Mouse (Mus musculus) mouse embryonic stem cell (cell line): Measurements from ENCODE around the gene Cemip.
"Not testable (repeated sequence)": the region's sequence is repeated elsewhere in the genome, so short reads cannot be mapped to it uniquely, and the experiment has no call there.

Experiments
- in situ Hi-C, 2 experiments: fragments of 300-500 bp; cut with MboI; formaldehyde crosslinking; loops; 1 replicate in 1 of 2; 3 replicates in 1 of 2; pipeline ENCODE4 v1.14.3; 2019 to 2020; ENCODE audit warnings: low sequenced_read_pairs in 2 of 2, low pct_unique_long_range_greater_than_20kb in 1 of 2, mixed read lengths in 1 of 2; ENCODE audit not compliant: unreplicated experiment in 1 of 2

The Cemip gene

DNA sequence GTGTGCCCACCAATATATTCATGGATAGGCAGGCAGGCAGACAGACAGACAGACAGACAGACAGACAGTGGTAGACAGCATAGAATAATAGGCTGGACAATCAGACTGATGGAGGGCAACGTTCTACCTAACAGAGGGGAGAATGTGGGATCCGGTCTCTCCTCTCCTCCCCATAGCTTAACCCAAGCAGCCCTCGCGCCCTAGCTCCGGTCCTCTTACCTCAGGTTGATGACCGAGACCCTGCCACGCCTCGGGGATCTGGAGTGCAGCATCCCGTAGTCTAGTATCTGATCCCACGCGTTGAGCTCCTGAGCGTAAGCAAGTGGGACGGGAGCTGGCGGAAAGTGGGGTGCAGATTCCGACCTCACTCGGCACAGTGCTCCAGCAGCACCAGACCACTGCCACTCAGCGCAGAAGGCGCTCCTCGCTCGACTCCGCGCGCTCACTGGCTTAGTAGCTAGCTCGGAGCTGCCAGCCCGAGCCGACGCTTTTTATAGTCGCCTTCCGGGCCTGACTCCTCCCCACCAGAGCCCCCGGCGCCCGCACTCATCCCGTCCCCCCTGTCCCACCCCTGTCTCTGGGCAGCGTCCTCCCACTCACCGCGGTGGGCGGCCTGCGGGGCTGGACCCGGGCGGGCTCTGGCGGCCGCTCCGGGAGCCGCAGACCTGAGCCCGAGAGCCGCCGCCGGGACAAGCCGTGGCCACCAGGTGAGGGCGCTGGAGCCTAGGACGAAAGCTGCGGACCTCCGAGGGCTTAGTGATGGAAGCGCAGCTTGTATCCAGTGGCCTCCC, at the start of gene Cemip:
Gene Cemip, minus strand, starts transcription at position 464 of the 791 bp plus-strand sequence.
- in situ Hi-C loops, result loop anchor here (5.0 to 10.0 kb wide), 5 partner anchors 169 to 271 kb away; no protein-coding TSS in a partner anchor

DNA sequence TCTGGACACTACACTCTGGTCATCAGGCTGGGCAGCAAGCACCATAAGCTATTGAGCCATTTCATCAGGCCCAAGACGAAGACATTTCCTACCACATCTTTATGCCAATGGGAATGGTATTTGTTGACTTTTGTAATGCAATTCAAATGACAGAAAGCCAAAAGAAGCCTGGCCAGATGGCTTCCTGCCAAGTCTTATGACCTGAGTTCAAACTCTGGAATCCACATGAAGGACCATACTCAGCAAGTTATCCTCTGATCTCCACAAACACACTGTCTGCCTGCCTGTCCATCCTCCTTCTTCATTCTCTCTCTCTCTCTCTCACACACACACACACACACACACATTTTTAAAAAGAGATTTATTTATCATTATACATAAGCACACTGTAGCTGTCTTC, 46.4 kb upstream of the Cemip start:
- in situ Hi-C loops, result no loop called here

GRCm38 (mm10) chr7:84131736-84132135, 45.4 kb upstream of the Cemip start:
- in situ Hi-C loops, result no loop called here

DNA sequence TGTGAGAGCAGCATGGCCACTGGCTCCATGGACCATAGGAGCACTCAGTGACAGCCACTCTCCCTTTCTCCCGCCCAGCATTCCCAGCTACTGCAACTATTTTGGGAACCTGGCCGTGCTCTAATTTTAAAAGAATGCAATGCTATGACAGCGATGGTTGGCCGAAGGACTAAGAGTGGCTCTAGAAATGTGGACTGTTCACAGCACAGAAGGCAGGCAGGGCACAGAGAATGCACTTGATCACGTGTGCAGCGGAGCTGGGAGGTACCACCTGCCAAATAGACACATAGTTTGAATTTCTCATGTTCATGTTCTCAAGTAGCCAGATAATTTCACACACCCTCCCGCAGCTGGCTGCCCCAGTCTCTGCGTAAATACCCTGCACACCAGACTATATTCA, 42.4 kb upstream of the Cemip start:
- in situ Hi-C loops, result no loop called here

- in situ Hi-C loops, result no loop called here
These were observed 39.4 kb upstream of the Cemip start for GRCm38 (mm10) chr7:84125730-84126129.

DNA sequence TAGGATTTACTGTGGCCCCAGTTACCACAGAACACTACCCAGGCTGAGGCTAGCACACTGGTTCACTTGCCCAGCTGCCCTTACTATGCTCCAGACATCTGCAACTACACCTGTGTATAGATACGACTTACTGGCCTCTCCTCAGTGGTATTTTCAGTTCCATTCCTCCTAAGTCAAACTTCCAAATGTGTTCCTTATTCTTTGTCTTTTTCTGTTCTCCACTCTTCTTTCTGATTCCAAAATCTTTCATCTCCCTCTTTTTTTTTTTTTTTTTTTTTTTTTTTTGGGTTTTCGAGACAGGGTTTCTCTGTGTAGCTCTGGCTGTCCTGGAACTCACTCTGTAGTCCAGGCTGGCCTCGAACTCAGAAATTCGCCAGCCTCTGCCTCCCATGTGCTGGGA, 37.3 kb upstream of the Cemip start:
- in situ Hi-C loops, result not testable (repeated sequence)

DNA sequence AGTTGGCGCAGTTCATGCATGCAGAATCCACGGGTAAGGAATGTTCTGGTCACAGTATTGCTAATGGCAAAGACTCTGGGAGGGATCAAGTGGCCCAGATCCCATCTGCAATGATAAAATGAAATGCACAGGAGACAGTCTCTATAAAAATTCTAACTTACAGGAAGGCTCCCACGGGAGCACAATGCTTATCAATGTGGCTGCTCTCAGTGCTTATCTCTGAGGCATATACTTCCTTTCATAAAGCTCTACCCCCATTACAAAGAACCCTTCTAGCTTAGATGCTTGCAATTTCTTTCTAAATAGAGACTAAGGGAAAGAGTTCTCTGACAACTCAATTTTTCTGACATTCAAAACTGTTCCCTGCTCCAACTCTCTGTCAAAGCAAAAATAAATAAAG, 35.5 kb upstream of the Cemip start:
- in situ Hi-C loops, result no loop called here

DNA sequence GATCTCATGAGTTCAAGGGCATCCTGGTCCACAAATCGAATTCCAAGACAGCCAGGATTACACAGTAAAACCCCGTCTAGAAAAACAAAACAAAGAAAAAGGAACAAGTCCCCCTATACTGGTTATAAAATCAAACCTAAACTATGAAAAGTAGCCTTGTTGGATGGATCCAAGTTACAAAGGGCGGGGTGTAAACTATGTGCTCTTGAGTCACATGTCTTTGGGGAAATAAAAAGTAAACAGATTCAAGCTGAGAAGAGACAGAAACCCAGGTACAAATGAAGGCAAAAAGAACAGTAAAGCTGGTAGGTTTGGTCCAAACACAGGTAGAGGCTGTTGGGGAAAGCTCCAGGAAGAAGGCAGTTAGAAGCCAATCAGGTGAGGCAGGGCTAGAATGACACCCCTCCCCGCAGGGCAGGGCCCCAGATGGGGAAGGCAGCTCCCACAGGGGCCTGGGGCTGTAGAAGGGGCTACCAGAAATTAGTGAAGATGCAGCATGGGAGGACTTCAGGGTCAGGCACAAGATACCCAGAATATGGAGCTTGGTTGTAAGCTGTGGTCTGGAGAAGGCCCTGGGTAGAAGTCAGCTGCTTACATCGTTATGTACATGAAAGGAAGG, 33.9 kb upstream of the Cemip start:
- in situ Hi-C loops, result no loop called here

GRCm38 (mm10) chr7:84119216-84120105, 33.2 kb upstream of the Cemip start:
- in situ Hi-C loops, result no loop called here

- in situ Hi-C loops, result no loop called here
These were observed 31.3 kb upstream of the Cemip start for GRCm38 (mm10) chr7:84117543-84118122.

GRCm38 (mm10) chr7:84116621-84117542, 30.6 kb upstream of the Cemip start:
- in situ Hi-C loops, result no loop called here

GRCm38 (mm10) chr7:84115385-84115784, 29.1 kb upstream of the Cemip start:
- in situ Hi-C loops, result no loop called here

DNA sequence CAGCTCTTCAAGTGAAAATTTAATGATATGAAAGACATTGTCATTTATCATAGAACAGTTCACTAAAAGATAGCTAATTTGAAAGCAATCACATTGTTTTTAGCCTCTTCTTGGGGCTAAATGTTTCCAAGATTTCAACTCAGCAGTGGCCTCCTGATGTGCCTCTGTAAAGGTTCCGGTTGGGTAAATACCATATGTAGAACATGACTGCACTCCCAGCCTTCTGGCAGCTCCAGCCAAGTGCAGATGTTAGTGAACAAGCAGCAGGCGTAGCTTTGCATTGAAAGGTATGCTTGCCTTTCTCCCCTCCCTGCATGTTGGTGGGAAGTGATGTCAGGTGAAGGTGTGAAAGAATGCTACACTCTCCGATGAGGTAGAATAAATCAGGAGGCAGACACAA, 28.5 kb upstream of the Cemip start:
- in situ Hi-C loops, result no loop called here

GRCm38 (mm10) chr7:84113035-84113390, 26.7 kb upstream of the Cemip start:
- in situ Hi-C loops, result no loop called here

DNA sequence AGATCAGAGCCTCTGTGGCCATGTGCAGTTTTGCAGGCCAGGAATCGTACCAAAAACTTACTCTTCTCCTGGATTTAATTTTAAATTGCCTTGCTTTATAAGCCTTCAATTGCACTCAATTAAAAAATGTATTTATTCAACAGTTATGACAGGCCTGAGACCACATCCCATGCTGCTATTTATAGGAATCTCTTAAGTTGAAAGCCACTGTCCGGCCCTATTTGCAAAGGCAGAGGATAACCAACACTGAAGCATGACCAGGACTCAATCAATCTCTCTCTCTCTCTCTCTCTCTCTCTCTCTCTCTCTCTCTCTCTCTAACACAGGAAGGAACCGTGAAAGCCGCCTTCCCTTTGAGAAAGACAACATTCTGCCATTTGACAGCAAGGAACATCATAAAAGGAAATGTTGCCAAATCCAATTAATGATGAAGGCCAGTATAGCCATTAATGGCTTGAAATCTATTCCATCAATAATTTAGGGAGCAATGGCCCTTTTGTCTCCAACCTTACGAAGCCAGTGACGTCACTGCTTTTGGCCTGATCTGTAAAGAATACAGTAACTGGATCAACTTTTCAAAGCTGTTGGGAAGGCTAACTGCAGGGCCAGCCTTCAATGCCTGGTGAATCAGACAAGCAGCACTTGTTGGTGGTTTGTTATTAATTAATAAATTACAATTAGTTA, 26.2 kb upstream of the Cemip start:
- in situ Hi-C loops, result no loop called here

- in situ Hi-C loops, result no loop called here
These were observed 25.5 kb upstream of the Cemip start for GRCm38 (mm10) chr7:84111716-84112350.

DNA sequence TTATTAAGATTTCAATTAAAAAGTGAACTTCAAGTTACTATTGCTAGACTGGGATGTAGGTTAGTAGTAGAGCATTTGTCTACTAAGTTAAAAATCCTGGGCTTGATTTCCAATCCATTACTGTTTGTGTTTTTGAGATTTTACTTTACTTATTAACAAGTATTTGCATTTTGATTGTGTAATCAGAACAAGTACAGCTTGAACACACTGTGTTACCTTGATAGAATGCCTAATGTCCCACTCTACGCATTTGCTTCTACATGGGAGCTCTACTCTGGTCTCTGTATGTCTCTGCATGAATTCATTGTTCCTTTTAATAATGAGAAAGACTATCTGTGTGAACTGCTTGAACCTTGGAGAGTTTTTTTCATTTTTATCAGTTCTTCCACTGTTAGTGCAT, 20.6 kb upstream of the Cemip start:
- in situ Hi-C loops, result no loop called here
